Mouse (Mus musculus) left cerebral cortex, adult 18-20 months (tissue): ENCODE measurements around the gene Tfeb. TPM values are rescaled to one million over a fixed set of nuclear protein-coding genes. Genes with fewer than 3 reads are reported as not detected.

Experiments
- DNase-seq, 2 experiments: peaks; one replicate each; pipeline ENCODE4 v3.0.0; 2021 to 2022; ENCODE audit warnings: low spot score in 2 of 2, mixed read lengths in 1 of 2
- total RNA-seq, 2 experiments: library from RNA; stranded (reverse); gene quantifications; 2 replicates each; pipeline ENCODE4 v1.2.3; 2021

Gene Tfeb
- total RNA-seq, 2 experiments from 2014 or later = 10.4 to 13.5 TPM

GRCm38 (mm10) chr17:47750101-47750500, 13.3 kb downstream of the Tfeb start:
- no peak for DNase-seq

GRCm38 (mm10) chr17:47751811-47752210, 15.0 kb downstream of the Tfeb start:
- no peak for DNase-seq

GRCm38 (mm10) chr17:47753130-47753775, 16.4 kb downstream of the Tfeb start:
- DNase-seq = no peak

GRCm38 (mm10) chr17:47754246-47754645, 17.4 kb downstream of the Tfeb start:
- DNase-seq = no peak

- no peak for DNase-seq
Observed at GRCm38 (mm10) chr17:47756366-47756765, 19.5 kb downstream of the Tfeb start.

- DNase-seq = no peak
Observed at GRCm38 (mm10) chr17:47757056-47757610, 20.3 kb downstream of the Tfeb start.

GRCm38 (mm10) chr17:47759702-47760410, 23.0 kb downstream of the Tfeb start:
- peak in 1 of 2 experiments; percentile 15 for DNase-seq

GRCm38 (mm10) chr17:47762028-47762427, 25.2 kb downstream of the Tfeb start:
- no peak for DNase-seq

- peak; percentile 69 to 75 for DNase-seq
Observed at GRCm38 (mm10) chr17:47762518-47763340, 25.9 kb downstream of the Tfeb start.

- DNase-seq = no peak
Observed at GRCm38 (mm10) chr17:47765986-47766385, 29.2 kb downstream of the Tfeb start.

GRCm38 (mm10) chr17:47766407-47767043, 29.7 kb downstream of the Tfeb start:
- DNase-seq = no peak

- no peak for DNase-seq
Observed at GRCm38 (mm10) chr17:47767081-47767455, 30.2 kb downstream of the Tfeb start.

GRCm38 (mm10) chr17:47767456-47768141, 30.8 kb downstream of the Tfeb start:
- no peak for DNase-seq

- no peak for DNase-seq
Observed at GRCm38 (mm10) chr17:47768707-47769276, 32.0 kb downstream of the Tfeb start.

GRCm38 (mm10) chr17:47769389-47770299, 32.8 kb downstream of the Tfeb start:
- DNase-seq = no peak

GRCm38 (mm10) chr17:47773604-47774003, 36.8 kb downstream of the Tfeb start:
- no peak for DNase-seq

- DNase-seq = no peak
Observed at GRCm38 (mm10) chr17:47777141-47777540, 40.3 kb downstream of the Tfeb start.

- no peak for DNase-seq
Observed at GRCm38 (mm10) chr17:47780470-47780869, 43.6 kb downstream of the Tfeb start.

GRCm38 (mm10) chr17:47782486-47782885, 45.7 kb downstream of the Tfeb start:
- DNase-seq = no peak
